Comparison of ENCODE assay signal across 8 mouse cellular contexts in the genomic region with DNA sequence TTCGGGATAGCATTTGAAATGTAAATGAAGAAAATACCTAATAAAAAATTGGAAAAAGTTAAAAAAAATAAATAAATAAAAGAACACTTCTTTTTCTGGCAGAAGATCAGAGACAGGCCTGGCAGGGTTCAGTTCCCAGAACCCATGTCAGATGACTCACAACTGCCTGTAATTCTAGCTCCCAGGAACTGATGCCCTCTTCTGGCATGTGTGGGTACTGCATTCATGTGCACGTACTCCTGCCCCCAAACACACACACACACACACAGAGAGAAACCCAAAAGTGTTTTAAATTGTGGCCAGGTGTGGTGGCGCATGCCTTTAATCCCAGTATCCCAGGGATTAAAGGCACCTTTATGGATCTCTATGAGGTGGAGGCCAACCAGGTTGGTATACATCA. TPM values are rescaled to one million over a fixed set of nuclear protein-coding genes. Genes with fewer than 3 reads are reported as not detected.
DNase-seq lines count a peak whose midpoint lies in the region; ATAC-seq and TF ChIP-seq lines count a peak whose summit lies in the region.

No protein-coding gene starts in this region.

- H3K36me3 ChIP-seq in midbrain, embryonic 10.5 days, result peaks cover 80% of the 10 kb centered on the region
- peaks cover 43% of the 10 kb centered on the region for H3K36me3 ChIP-seq in midbrain, embryonic 13.5 days
- H3K36me3 ChIP-seq in midbrain, embryonic 11.5 days (ENCODE audit: control insufficient read depth, insufficient read depth, low read length), result peaks cover 15% of the 10 kb centered on the region

- ATAC-seq in midbrain, embryonic 13.5 days, result no peak
- ATAC-seq in erythroid progenitor cell, adult 5-6 weeks (replicated peaks; ENCODE audit: low FRiP score, poor library complexity, severe bottlenecking), result 0 out of 2 replicates have a peak, but pooled peaks have one; percentile 39
- no peak for ATAC-seq in midbrain, embryonic 11.5 days (ENCODE audit: low FRiP score)

- peak; percentile 28 to 40 for DNase-seq in cerebellum, postnatal 10 days
- no peak for DNase-seq in cerebellum, adult 2 months
- DNase-seq in midbrain, embryonic 10.5 days (ENCODE audit: low spot score), result peak; percentile 21
- DNase-seq in thymus, postnatal 14 days, result peak; percentile 54
- DNase-seq in cerebellum, adult 11-12 months, result no peak
- no peak for DNase-seq in midbrain, embryonic 11.5 days (ENCODE audit: low spot score, missing footprints)

- no peak for TF ChIP-seq POLR2A in cerebellum, adult 2 months (IDR thresholded peaks at IDR 0.05; ENCODE audit: borderline replicate concordance, insufficient read depth, low read length)

- no peaks in the 10 kb centered on the region for H3K27me3 ChIP-seq in cerebellum, adult 2 months (ENCODE audit: control insufficient read depth, insufficient read depth, low read length)
- no peaks in the 10 kb centered on the region for H3K27me3 ChIP-seq in midbrain, embryonic 10.5 days (ENCODE audit: low read depth, poor library complexity, severe bottlenecking)
- no peaks in the 10 kb centered on the region for H3K27me3 ChIP-seq in midbrain, embryonic 13.5 days
- no peaks in the 10 kb centered on the region for H3K27me3 ChIP-seq in midbrain, embryonic 11.5 days (ENCODE audit: control insufficient read depth, insufficient read depth, low read length)

- no peaks in the 10 kb centered on the region for H3K9me3 ChIP-seq in midbrain, embryonic 10.5 days (replicated peaks)
- H3K9me3 ChIP-seq in midbrain, embryonic 13.5 days, result no peaks in the 10 kb centered on the region
- H3K9me3 ChIP-seq in midbrain, embryonic 11.5 days (ENCODE audit: control insufficient read depth, low read length), result no peaks in the 10 kb centered on the region

- no peak for TF ChIP-seq CTCF in cerebellum, adult 2 months (IDR thresholded peaks at IDR 0.05; ENCODE audit: borderline replicate concordance, insufficient read depth, low read depth, low read length)

- H3K9ac ChIP-seq in midbrain, embryonic 13.5 days (replicated peaks), result no peak overlapping the region
- H3K9ac ChIP-seq in midbrain, embryonic 11.5 days (ENCODE audit: low read length), result no peak overlapping the region

- no peak overlapping the region for H3K4me3 ChIP-seq in cerebellum, adult 2 months (replicated peaks; ENCODE audit: insufficient read depth, low read depth, low read length)
- H3K4me3 ChIP-seq in midbrain, embryonic 10.5 days, result no peak overlapping the region
- no peak overlapping the region for H3K4me3 ChIP-seq in midbrain, embryonic 13.5 days (replicated peaks)
- no peak overlapping the region for H3K4me3 ChIP-seq in midbrain, embryonic 11.5 days (ENCODE audit: low read depth, low read length)

- WGBS in cerebellum, adult 2 months, result 98% methylated on average over 3 of the region's 3 CpGs
- 89% methylated on average over 3 of the region's 3 CpGs for WGBS in midbrain, embryonic 10.5 days
- 94% methylated on average over 3 of the region's 3 CpGs for WGBS in midbrain, embryonic 13.5 days
- 95% methylated on average over 3 of the region's 3 CpGs for WGBS in midbrain, embryonic 11.5 days

- H3K4me1 ChIP-seq in cerebellum, adult 2 months (ENCODE audit: control insufficient read depth, insufficient read depth, low read length), result peaks cover 13% of the 10 kb centered on the region
- H3K4me1 ChIP-seq in midbrain, embryonic 10.5 days, result no peaks in the 10 kb centered on the region
- H3K4me1 ChIP-seq in midbrain, embryonic 13.5 days (replicated peaks), result no peaks in the 10 kb centered on the region
- no peaks in the 10 kb centered on the region for H3K4me1 ChIP-seq in midbrain, embryonic 11.5 days (ENCODE audit: control insufficient read depth, insufficient read depth, low read length)

- H3K4me2 ChIP-seq in midbrain, embryonic 13.5 days (replicated peaks), result no peak overlapping the region
- H3K4me2 ChIP-seq in midbrain, embryonic 11.5 days, result no peak overlapping the region

- no peak overlapping the region for H3K27ac ChIP-seq in cerebellum, adult 2 months (ENCODE audit: insufficient read depth, low read length)
- no peak overlapping the region for H3K27ac ChIP-seq in midbrain, embryonic 10.5 days (replicated peaks)
- H3K27ac ChIP-seq in midbrain, embryonic 13.5 days, result no peak overlapping the region
- no peak overlapping the region for H3K27ac ChIP-seq in midbrain, embryonic 11.5 days (ENCODE audit: low read depth, low read length)

RNA-seq across cellular contexts. Expression of gene Rfc1, which starts 51.3 kb away (rescaled TPM):
- 23.8 and 25.7 TPM in 2 replicates for polyA plus RNA-seq in cerebellum, adult 2 months (2012; rRNA removed)
- 87.3 and 103 TPM in 2 replicates for polyA plus RNA-seq in midbrain, embryonic 10.5 days (2016; fragmentation: Nextera tagmentation; extraction: Ambion mirVana)
- polyA plus RNA-seq in midbrain, embryonic 13.5 days (2015; fragmentation: Nextera tagmentation; extraction: Ambion mirVana), result 35.4 and 42.8 TPM in 2 replicates
- total RNA-seq in erythroid progenitor cell, adult 5-6 weeks (2015; ENCODE audit: low replicate concordance), result 43.2 and 56.2 TPM in 2 replicates
- total RNA-seq in erythroid progenitor cell, adult 5-6 weeks (2017; ENCODE audit: low replicate concordance), result 43.8 and 79.5 TPM in 2 replicates
- polyA plus RNA-seq in midbrain, embryonic 11.5 days (2014; fragmentation: Nextera tagmentation; extraction: Ambion mirVana), result 92.3 and 98.2 TPM in 2 replicates

Comparison
In these comparisons a context has a peak if more than half of its experiments do, and no peak if none do; other contexts are left out.
1. DNase-seq: peak in cerebellum, postnatal 10 days (2 of 2), midbrain, embryonic 10.5 days (single experiment) and thymus, postnatal 14 days (single experiment); none in cerebellum, adult 2 months (0 of 2), cerebellum, adult 11-12 months (single experiment) and midbrain, embryonic 11.5 days (single experiment).